8 mouse cellular contexts compared by ENCODE assay signal in genomic region chr17:87107623-87108221, GRCm38 (mm10). TPM values are rescaled to one million over a fixed set of nuclear protein-coding genes. Genes with fewer than 3 reads are reported as not detected.
DNase-seq lines count a peak whose midpoint lies in the region; ATAC-seq and TF ChIP-seq lines count a peak whose summit lies in the region.

Socs5 (plus strand) TSS chr17:87107679.

- no peak for TF ChIP-seq CTCF in heart, postnatal 0 days (IDR thresholded peaks at IDR 0.05; ENCODE audit: low read depth)
- no peak; the same call in 1 of the 2 replicates for TF ChIP-seq CTCF in left cerebral cortex, adult 2 months (IDR thresholded peaks at IDR 0.05)

- no peaks in the 10 kb centered on the region for H3K9me3 ChIP-seq in heart, postnatal 0 days (replicated peaks; ENCODE audit: control insufficient read depth, low read length)
- no peaks in the 10 kb centered on the region for H3K9me3 ChIP-seq in midbrain, embryonic 14.5 days (ENCODE audit: control insufficient read depth, low read length)

- 0 out of 2 replicates have a peak, but pooled peaks have one; percentile 35 for ATAC-seq in erythroid progenitor cell, adult 5-6 weeks (replicated peaks; ENCODE audit: low FRiP score, poor library complexity, severe bottlenecking)
- ATAC-seq in heart, postnatal 0 days (ENCODE audit: insufficient read depth, low read depth) = peak; percentile 68
- ATAC-seq in midbrain, embryonic 14.5 days (ENCODE audit: low FRiP score, low TSS enrichment) = peak; percentile 80

- H3K9ac ChIP-seq in heart, postnatal 0 days (replicated peaks; ENCODE audit: low read depth, low read length) = peak within 1 kb of the TSS; percentile 92
- H3K9ac ChIP-seq in midbrain, embryonic 14.5 days (replicated peaks; ENCODE audit: low read length) = peak within 1 kb of the TSS; percentile 81

- intact Hi-C loops in left cerebral cortex, adult 2 months (cut with DNase I) = loop anchor here (2.0 to 5.0 kb wide), 4 partner anchors 65 to 339 kb away; partner anchors contain the start of genes Calm2 and Rhoq

- H3K27ac ChIP-seq in heart, postnatal 0 days (ENCODE audit: low read depth) = peak within 1 kb of the TSS; percentile 82
- H3K27ac ChIP-seq in left cerebral cortex, adult 2 months = peak within 1 kb of the TSS; percentile 98
- peak within 1 kb of the TSS; percentile 89 for H3K27ac ChIP-seq in midbrain, embryonic 14.5 days (replicated peaks; ENCODE audit: low read depth, low read length)

- H3K4me1 ChIP-seq in heart, postnatal 0 days (ENCODE audit: control insufficient read depth, insufficient read depth) = peaks cover 25% of the 10 kb centered on the region; the same call in 1 of the 2 replicates
- peaks cover 8% of the 10 kb centered on the region for H3K4me1 ChIP-seq in midbrain, embryonic 14.5 days (ENCODE audit: control insufficient read depth, insufficient read depth, low read length)

- 0% methylated on average over 41 of the region's 73 CpGs for WGBS in heart, postnatal 0 days
- under 1% methylated on average over 60 of the region's 73 CpGs for WGBS in midbrain, embryonic 14.5 days

- peak within 1 kb of the TSS; percentile 98 for H3K4me2 ChIP-seq in heart, postnatal 0 days (ENCODE audit: low read depth, low read length)
- peak within 1 kb of the TSS; percentile 61 for H3K4me2 ChIP-seq in midbrain, embryonic 14.5 days (ENCODE audit: low read length)

- peak; percentile 34 to 69 for DNase-seq in right cerebral cortex, adult 2 months (ENCODE audit: low spot score in 2 of 2)
- no peak for DNase-seq in right cerebral cortex, postnatal 14 days
- no peak for DNase-seq in adrenal gland, adult 2 months
- DNase-seq in heart, postnatal 0 days (ENCODE audit: low spot score) = peak; percentile 54
- peak in 1 of 2 experiments; percentile 60 for DNase-seq in left cerebral cortex, adult 2 months (ENCODE audit: extremely low spot score in 1 of 2, low spot score in 2 of 2)
- DNase-seq in midbrain, embryonic 14.5 days = peak; percentile 74
- DNase-seq in adipocyte (ENCODE audit: low spot score) = no peak

- no peaks in the 10 kb centered on the region for H3K27me3 ChIP-seq in heart, postnatal 0 days (ENCODE audit: control insufficient read depth, insufficient read depth, low read length)
- H3K27me3 ChIP-seq in midbrain, embryonic 14.5 days (ENCODE audit: control insufficient read depth, insufficient read depth, low read length) = no peaks in the 10 kb centered on the region

- no peaks in the 10 kb centered on the region for H3K36me3 ChIP-seq in heart, postnatal 0 days (replicated peaks; ENCODE audit: control insufficient read depth, insufficient read depth, low read length)
- no peaks in the 10 kb centered on the region for H3K36me3 ChIP-seq in midbrain, embryonic 14.5 days (ENCODE audit: control insufficient read depth, insufficient read depth, low read length)

- peak within 1 kb of the TSS; percentile 95 for H3K4me3 ChIP-seq in heart, postnatal 0 days (ENCODE audit: low read depth, low read length)
- peak within 1 kb of the TSS; percentile 96 for H3K4me3 ChIP-seq in left cerebral cortex, adult 2 months
- peak within 1 kb of the TSS; percentile 67 for H3K4me3 ChIP-seq in midbrain, embryonic 14.5 days (replicated peaks; ENCODE audit: low read depth, low read length)

- no peak for TF ChIP-seq EP300 in heart, postnatal 0 days (IDR thresholded peaks at IDR 0.05; ENCODE audit: low read depth)

RNA-seq across cellular contexts. Expression of gene Socs5, which starts in this region (rescaled TPM):
- 10 to 100 TPM; 60.2 to 96.4 TPM for total RNA-seq in adrenal gland, adult 2 months (2021)
- polyA plus RNA-seq in adrenal gland, adult 2 months (2012; rRNA removed) = 63.5 and 68.3 TPM in 2 replicates
- 0.84 and 4.0 TPM in 2 replicates for total RNA-seq in erythroid progenitor cell, adult 5-6 weeks (2015; ENCODE audit: low replicate concordance)
- total RNA-seq in erythroid progenitor cell, adult 5-6 weeks (2017; ENCODE audit: low replicate concordance) = 1.2 TPM in 1 of 2 replicates, not detected in the other
- 11.4 and 17.7 TPM in 2 replicates for total RNA-seq in heart, postnatal 0 days (2014; rRNA removed; ENCODE audit: low replicate concordance)
- polyA plus RNA-seq in heart, postnatal 0 days (2015; fragmentation: Nextera tagmentation; extraction: Ambion mirVana) = 7.3 and 7.9 TPM in 2 replicates
- total RNA-seq in left cerebral cortex, adult 2 months (2021) = 100 to 1,000 TPM; 126 to 129 TPM
- polyA plus RNA-seq in midbrain, embryonic 14.5 days (2014; fragmentation: Nextera tagmentation; extraction: Ambion mirVana) = 17.6 and 20.1 TPM in 2 replicates

Comparison
In these comparisons a context has a peak if more than half of its experiments do, and no peak if none do; other contexts are left out.
1. DNase-seq: peak in right cerebral cortex, adult 2 months (2 of 2), heart, postnatal 0 days (single experiment) and midbrain, embryonic 14.5 days (single experiment); none in right cerebral cortex, postnatal 14 days (single experiment), adrenal gland, adult 2 months (single experiment) and adipocyte (single experiment).
2. Peak in every context shown above with its lines, with median percentiles within 50 percentile points of each other: ATAC-seq, H3K27ac ChIP-seq and H3K4me3 ChIP-seq.